Mouse (Mus musculus) embryonic facial prominence, embryonic 13.5 days (tissue): ENCODE results near the gene Cnksr3. TPM values are rescaled to one million over a fixed set of nuclear protein-coding genes. Genes with fewer than 3 reads are reported as not detected.

Experiments used
- ATAC-seq: fragments of 200-750 bp; cut with Nextera tagmentation; 2 replicates; pipeline ENCODE4 v1.8.0; 2017; ENCODE audit warnings: low read depth; ENCODE audit not compliant: insufficient number of reproducible peaks, insufficient read depth, low FRiP score, low TSS enrichment
- H3K27ac ChIP-seq: fragments of 300-500 bp; sonication (generic); 2 replicates; pipeline ENCODE4 v1.5.1; 2015; ENCODE audit warnings: moderate library complexity, mild to moderate bottlenecking, inconsistent platforms
- H3K27me3 ChIP-seq: fragments of 300-500 bp; sonication (generic); 2 replicates; pipeline ENCODE4 v1.6.1; 2015; ENCODE audit warnings: mild to moderate bottlenecking, inconsistent platforms
- H3K36me3 ChIP-seq: fragments of 300-500 bp; sonication (generic); 2 replicates; pipeline ENCODE4 v1.6.1; 2015; ENCODE audit warnings: mild to moderate bottlenecking, inconsistent platforms
- H3K4me1 ChIP-seq: fragments of 300-500 bp; sonication (generic); 2 replicates; pipeline ENCODE4 v1.6.1; 2015; ENCODE audit warnings: inconsistent platforms
- H3K4me2 ChIP-seq: fragments of 300-500 bp; sonication (generic); 2 replicates; pipeline ENCODE4 v1.6.1; 2015; ENCODE audit warnings: moderate library complexity, mild to moderate bottlenecking, inconsistent platforms
- H3K4me3 ChIP-seq: fragments of 300-500 bp; sonication (generic); 2 replicates; pipeline ENCODE4 v1.5.1; 2015; ENCODE audit warnings: mild to moderate bottlenecking, inconsistent platforms
- H3K9ac ChIP-seq: fragments of 300-500 bp; sonication (generic); 2 replicates; pipeline ENCODE4 v1.6.1; 2015; ENCODE audit warnings: mild to moderate bottlenecking, inconsistent platforms
- H3K9me3 ChIP-seq: fragments of 300-500 bp; sonication (generic); 2 replicates; pipeline ENCODE4 v1.6.1; 2016; ENCODE audit warnings: inconsistent platforms
- WGBS: fragments of 180-500 bp; shearing (Covaris S2); methylation state at CpG from one replicate; pipeline ENCODE4 v1.1.7; 2015; ENCODE audit warnings: mixed read lengths; 5-methylcytosine and 5-hydroxymethylcytosine counted together
- polyA plus RNA-seq: library from polyadenylated mRNA; unstranded; fragments of >200 nt; fragmentation: Nextera tagmentation; extraction: Ambion mirVana; gene quantifications from 2 replicates; pipeline ENCODE4 v1.2.1, GENCODE M21; 2015

The Cnksr3 gene
- polyA plus RNA-seq = 11.1 and 11.6 TPM in 2 replicates

DNA sequence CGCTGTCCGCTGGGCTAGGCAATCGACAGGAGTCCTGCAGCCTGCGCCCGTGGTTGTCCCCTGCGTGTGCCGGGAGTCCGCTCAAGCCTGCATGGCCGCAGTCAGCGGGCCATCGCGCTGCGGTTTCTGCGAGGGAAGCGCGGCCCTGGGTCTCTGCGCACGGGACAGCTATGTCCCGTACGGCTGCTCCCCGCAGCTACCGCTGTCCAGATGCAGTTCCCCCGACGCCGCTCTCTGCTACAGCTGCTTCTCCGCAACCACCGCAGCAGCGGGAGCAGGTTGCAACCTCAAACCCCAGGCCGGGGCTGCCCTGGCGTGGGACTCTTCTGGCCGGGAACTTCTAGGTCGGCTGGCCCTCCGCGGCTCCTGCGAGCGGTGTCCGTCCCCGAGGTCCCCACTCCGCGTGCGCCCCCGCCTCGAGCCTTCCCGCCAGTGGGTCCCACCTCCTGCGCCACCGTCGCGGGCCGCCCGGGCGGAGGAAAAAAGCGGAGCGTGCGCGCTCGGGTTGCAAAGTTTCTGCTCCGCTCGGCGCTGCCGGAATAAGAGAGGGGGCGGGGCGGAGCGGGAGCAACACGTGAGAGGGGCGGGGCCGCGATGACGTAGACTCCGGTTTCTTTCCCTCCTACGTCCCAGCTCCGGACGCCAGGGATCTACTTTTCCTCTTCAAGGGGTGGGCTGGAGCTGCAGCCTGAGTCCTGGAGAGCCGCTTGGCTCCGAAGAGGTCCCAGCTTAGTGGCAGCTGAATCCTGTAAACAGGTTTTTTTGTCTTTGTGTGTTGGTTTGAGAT lies at the start of gene Cnksr3:
TSS of gene Cnksr3 (minus strand) at position 542 of the 787 bp plus-strand sequence.
- Histone ChIP-seq H3K9me3 (no peaks in the 10 kb centered on the region), H3K27me3 (no peaks in the 10 kb centered on the region), H3K36me3 (no peaks in the 10 kb centered on the region), H3K27ac (peak within 1 kb of the TSS; percentile 91), H3K4me2 (peak within 1 kb of the TSS; percentile 85), H3K4me1 (peaks cover 36% of the 10 kb centered on the region), H3K4me3 (peak within 1 kb of the TSS; percentile 81), H3K9ac (peak within 1 kb of the TSS; percentile 87)
- under 1% methylated on average over 74 of the region's 74 CpGs for WGBS
- ATAC-seq = peak; percentile 91

DNA sequence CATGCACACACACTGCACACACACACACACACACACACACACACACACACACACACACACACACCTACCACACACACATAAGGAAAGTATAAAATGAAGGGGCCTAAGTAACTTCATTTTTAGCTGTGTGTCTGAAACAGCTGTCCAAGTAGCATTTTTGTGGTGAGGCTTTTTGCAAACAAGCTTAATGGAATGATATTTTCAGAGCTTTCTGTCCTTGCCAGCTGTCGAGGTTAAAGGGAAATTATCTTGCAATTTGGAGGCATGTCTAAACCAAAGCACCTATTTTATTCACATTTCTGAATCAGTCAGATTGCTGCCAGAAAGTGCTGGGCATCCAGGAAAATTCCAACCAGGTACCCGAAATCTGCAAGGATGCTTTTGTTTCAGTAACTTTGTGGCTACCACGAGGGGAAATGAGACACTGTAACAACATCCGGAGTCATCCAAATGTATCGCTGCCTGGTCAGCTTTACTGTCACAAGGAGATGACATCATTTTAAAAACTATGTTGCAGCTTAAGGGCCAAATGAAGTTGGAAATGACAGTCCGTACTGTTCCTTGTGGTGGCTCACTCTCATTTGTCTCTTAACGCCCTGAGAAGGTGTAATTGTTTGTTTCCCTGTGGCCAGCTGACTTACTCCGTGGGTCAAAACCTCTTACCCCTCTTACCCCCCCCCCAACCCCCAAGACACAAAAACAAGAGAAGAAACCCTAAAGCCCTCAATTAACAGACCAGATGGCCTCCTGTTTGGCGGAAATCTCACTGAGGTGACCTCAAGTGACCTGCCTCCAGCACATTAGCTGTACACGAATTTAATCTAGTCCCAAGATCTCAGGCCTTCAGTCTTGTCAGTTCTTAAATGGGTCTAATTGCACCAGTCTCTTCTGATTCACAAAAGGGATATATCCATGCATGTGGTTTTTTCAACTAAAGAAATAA lies 48.4 kb upstream of the Cnksr3 start:
- Histone ChIP-seq H3K4me1 (peaks cover 17% of the 10 kb centered on the region), H3K27ac (no peak overlapping the region), H3K4me2 (no peak overlapping the region), H3K9me3 (no peaks in the 10 kb centered on the region), H3K36me3 (no peaks in the 10 kb centered on the region), H3K9ac (no peak overlapping the region), H3K4me3 (no peak overlapping the region), H3K27me3 (no peaks in the 10 kb centered on the region)
- 31% methylated on average over 10 of the region's 10 CpGs for WGBS
- no peak for ATAC-seq

DNA sequence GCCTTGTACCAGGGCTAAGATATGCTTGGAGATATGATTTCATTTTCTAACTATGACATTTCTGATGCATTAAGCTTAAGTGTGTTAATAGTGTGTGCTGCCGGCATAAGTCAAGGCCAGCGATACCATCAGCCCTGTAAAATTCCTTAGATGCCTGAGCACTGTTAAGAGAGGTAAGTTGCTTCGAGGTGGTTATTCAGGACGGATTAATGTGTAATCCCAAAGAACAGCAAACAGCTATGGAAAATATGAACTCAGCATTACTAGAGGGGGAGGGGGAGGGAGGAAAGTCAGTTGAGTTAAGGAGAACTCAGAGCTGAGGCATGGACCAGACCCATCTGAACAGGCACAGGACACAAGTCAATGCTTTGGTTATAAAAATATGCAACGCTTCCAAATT lies 46.6 kb upstream of the Cnksr3 start:
- Histone ChIP-seq H3K4me3 (no peak overlapping the region), H3K9ac (no peak overlapping the region), H3K27me3 (no peaks in the 10 kb centered on the region), H3K9me3 (no peaks in the 10 kb centered on the region), H3K4me1 (peaks cover 10% of the 10 kb centered on the region), H3K4me2 (no peak overlapping the region), H3K36me3 (no peaks in the 10 kb centered on the region), H3K27ac (no peak overlapping the region)
- ATAC-seq = no peak
- WGBS = 71% methylated on average over 5 of the region's 5 CpGs

DNA sequence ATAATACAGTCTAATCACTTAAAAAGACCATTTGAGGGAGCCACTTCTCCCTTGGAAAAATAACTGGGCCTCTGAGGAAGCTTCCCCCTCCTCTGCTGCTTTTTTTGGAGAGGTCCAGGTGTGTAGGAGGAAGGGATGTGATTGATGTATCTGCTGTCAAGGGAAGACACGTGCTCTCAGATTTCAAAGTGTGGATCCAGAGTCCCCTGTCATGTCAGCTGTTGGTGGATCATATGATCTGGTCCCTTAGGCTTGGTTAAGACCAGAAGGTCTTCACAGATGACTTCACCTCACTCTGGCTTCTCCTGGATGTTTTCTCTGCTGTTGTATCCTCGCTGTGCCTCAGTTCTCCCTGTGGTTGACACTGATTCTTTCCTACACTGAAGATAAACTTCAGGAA lies 38.4 kb upstream of the Cnksr3 start:
- no peaks in the 10 kb centered on the region for H3K36me3 ChIP-seq
- WGBS = 74% methylated on average over 2 of the region's 2 CpGs

DNA sequence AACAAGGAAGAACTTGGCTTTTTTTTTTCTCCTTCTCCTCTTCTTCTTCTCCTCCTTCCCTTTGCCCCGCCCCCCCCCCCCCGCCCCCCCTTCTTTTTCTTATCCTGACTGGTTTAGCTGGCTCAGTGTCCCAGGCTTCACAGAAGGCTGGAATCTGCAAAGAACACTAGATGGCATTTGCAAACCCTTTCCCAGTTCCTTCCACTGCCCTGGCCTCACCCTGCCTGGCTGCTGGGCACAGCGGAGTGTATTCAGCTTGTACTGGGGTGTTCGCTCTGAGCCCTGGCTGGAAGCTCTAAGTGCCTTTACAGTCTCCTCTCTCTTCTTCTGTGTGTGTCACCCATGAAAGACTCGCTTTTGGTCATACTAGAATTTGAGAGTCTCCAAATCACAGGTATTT lies 22.6 kb upstream of the Cnksr3 start:
- WGBS = 19% methylated on average over 3 of the region's 5 CpGs
- no peaks in the 10 kb centered on the region for H3K36me3 ChIP-seq
- H3K4me2 ChIP-seq = no peak overlapping the region

More for the DNA sequence above, 38.4 kb upstream of the Cnksr3 start:
- no peak for ATAC-seq
- Histone ChIP-seq H3K4me3 (no peak overlapping the region), H3K4me1 (no peaks in the 10 kb centered on the region), H3K4me2 (no peak overlapping the region), H3K9ac (no peak overlapping the region), H3K9me3 (no peaks in the 10 kb centered on the region), H3K27ac (no peak overlapping the region), H3K27me3 (no peaks in the 10 kb centered on the region)

DNA sequence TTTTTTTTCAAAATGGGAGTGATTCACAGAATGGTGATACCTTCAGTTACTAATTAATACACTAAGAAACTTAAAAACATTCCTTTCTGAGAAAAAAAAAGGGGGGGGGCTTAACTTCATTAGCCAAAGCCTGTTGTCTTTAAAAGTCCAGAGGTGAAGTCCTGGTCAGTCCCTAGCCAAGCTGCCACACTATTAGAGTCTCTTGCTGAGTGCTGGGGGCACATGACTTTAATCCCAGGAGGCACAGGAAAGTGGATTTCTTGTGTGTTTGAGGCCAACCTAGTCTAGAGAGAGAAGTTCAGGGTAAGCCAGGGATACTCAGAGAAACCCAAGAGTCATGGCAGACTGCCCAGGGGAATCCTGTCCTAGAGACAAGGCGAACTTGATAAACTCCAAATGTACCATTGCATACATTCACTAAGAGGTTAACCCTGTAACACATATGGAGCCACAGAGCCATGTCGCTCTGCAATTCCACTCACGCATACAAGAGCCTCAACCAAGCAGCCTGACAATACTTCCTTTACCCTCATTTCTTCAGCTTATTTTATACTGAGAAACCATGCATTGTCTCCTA lies 5.6 kb upstream of the Cnksr3 start:
- Histone ChIP-seq H3K9me3 (no peaks in the 10 kb centered on the region), H3K9ac (no peak overlapping the region), H3K4me3 (no peak overlapping the region), H3K4me2 (no peak overlapping the region), H3K4me1 (peaks cover 14% of the 10 kb centered on the region), H3K36me3 (no peaks in the 10 kb centered on the region), H3K27me3 (no peaks in the 10 kb centered on the region), H3K27ac (no peak overlapping the region)
- WGBS = 65% methylated on average over 3 of the region's 3 CpGs
- ATAC-seq = no peak

More for the DNA sequence above, 22.6 kb upstream of the Cnksr3 start:
- Histone ChIP-seq H3K9me3 (no peaks in the 10 kb centered on the region), H3K4me1 (peaks cover 8% of the 10 kb centered on the region; the same call in 1 of the 2 replicates), H3K9ac (no peak overlapping the region), H3K27me3 (no peaks in the 10 kb centered on the region), H3K27ac (no peak overlapping the region), H3K4me3 (no peak overlapping the region)
- no peak for ATAC-seq

DNA sequence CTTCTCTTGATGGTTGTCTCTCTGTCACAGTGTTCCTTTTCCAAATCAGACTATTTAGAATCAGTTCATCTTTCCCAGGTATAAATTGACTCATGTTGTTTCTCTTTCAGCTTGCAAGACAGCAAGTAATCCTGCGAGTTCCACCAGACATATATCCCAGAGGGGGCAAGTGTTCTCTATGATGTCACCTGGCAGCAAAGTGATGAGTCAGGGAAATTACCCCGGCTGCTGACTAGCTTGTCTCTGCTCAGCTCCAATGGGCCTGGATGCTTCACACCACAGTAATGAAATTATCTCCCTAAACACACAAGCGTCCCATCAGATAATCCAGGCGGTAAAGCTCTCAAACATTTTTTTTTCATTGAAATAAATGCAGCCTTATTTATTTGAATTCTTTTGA lies 2.7 kb upstream of the Cnksr3 start:
- no peak overlapping the region for H3K27ac ChIP-seq
- peaks cover 24% of the 10 kb centered on the region for H3K4me1 ChIP-seq
- no peaks in the 10 kb centered on the region for H3K27me3 ChIP-seq
- no peak overlapping the region for H3K4me2 ChIP-seq
- H3K36me3 ChIP-seq = no peaks in the 10 kb centered on the region
- WGBS = 65% methylated on average over 4 of the region's 4 CpGs
- H3K9me3 ChIP-seq = no peaks in the 10 kb centered on the region
- H3K9ac ChIP-seq = no peak overlapping the region
- H3K4me3 ChIP-seq = no peak overlapping the region
- no peak for ATAC-seq

DNA sequence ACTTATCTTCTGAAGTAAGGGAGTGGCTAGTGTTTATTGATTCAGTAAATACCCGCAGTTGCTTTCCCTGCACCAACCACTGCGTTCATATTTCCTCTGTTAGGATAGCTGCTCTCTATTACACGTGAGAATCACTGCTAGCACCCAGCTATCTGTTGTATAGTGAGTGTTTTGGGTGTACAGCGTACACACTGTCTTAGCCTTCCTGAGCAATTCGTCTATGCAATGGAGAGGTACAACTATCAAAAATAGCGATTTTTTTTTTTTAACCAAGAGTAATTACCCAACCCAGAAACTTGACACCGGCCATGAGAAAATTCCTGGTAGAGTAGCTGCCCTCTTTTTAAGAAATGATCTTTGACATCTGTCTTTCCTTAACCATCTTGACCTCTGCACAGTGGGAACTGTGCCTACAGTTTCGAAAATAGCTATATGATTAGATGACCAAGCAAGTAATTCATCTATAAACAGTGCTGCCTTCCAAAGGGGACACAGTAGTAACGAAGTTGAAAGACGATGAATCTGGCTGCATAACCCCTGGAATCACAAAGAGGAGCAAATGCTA lies 1.1 kb upstream of the Cnksr3 start:
- Histone ChIP-seq H3K9ac (peak overlapping the region; percentile 87), H3K9me3 (no peaks in the 10 kb centered on the region), H3K4me3 (peak overlapping the region; percentile 81), H3K36me3 (no peaks in the 10 kb centered on the region), H3K4me1 (peaks cover 36% of the 10 kb centered on the region), H3K27ac (peak overlapping the region; percentile 91), H3K4me2 (peak overlapping the region; percentile 85), H3K27me3 (no peaks in the 10 kb centered on the region)
- no peak for ATAC-seq
- 14% methylated on average over 10 of the region's 10 CpGs for WGBS

DNA sequence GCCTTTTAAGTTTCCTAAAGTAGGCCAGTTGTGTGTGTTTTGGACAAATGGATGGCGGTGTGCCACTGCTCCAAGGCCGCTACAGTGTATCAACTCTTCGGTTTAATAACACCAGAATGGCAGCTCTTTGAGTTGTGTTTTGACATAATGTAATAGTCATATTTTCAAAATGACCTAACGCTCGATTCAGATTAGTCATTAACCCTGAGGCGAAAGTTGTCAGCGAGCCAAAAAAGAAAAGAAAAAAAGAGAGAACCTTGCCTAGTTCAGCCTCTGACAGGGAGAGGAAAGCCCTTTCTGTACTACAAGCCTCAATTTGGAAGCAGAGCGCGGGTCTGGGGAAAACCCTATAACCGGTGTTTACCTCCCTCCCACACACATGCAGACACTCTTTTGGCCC lies 500 bp upstream of the Cnksr3 start:
- Histone ChIP-seq H3K27ac (peak overlapping the region; percentile 91), H3K4me2 (peak overlapping the region; percentile 85), H3K36me3 (no peaks in the 10 kb centered on the region), H3K4me1 (peaks cover 36% of the 10 kb centered on the region), H3K9me3 (no peaks in the 10 kb centered on the region), H3K27me3 (no peaks in the 10 kb centered on the region), H3K9ac (peak overlapping the region; percentile 87), H3K4me3 (peak overlapping the region; percentile 81)
- ATAC-seq = no peak
- 5% methylated on average over 10 of the region's 10 CpGs for WGBS

DNA sequence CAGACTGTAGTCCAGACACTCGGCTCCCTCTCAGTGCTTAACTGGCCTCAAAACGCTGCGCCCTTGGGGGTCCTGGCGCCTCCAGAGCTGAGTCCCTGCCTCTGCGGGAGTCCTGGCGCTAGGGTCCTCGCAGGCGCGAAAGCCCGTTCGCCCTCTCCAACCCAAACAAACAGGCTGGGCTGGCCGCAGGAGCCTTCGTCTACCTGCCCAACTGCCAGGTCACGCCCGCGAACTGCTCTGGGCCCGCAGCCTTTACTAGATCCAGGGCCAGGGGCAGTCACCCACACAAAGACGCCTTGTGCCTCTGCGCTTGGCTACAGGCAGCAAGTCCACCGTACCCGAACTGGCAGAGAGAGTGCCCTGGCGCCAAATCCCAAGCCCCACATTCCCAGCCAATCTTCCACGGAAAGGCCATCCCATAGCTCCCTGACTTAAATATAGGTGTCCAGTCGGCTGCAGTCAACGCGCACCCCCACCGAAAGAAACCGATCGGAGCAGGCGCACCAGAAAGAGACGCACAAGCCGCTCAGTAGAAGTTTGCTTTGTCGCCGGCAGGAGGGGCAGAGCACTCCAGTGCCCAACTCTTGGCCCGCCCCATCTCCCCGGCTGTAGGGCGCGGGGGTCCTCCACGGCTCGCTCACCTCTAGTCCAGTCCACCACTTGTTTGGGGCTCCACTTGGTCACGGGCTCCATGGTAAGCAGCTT lies 894 bp downstream of the Cnksr3 start:
- peaks cover 36% of the 10 kb centered on the region for H3K4me1 ChIP-seq
- peak; percentile 86 for ATAC-seq
- WGBS = under 1% methylated on average over 41 of the region's 41 CpGs

More for the DNA sequence above, 894 bp downstream of the Cnksr3 start:
- H3K9me3 ChIP-seq = no peaks in the 10 kb centered on the region
- peak overlapping the region; percentile 85 for H3K4me2 ChIP-seq
- peak overlapping the region; percentile 91 for H3K27ac ChIP-seq
- H3K27me3 ChIP-seq = no peaks in the 10 kb centered on the region
- peak overlapping the region; percentile 81 for H3K4me3 ChIP-seq
- no peaks in the 10 kb centered on the region for H3K36me3 ChIP-seq
- peak overlapping the region; percentile 87 for H3K9ac ChIP-seq
